Mouse (Mus musculus): ENCODE results near the gene Abca15.

Gene Abca15

GRCm38 (mm10) chr7:120328087-120328793 lies at the start of gene Abca15:
Abca15 (plus strand) TSS chr7:120328670.
- in situ Hi-C loops (cut with MseI, MboI): loop anchor here (5.0 to 25.0 kb wide), 4 partner anchors 83 to 466 kb away; no protein-coding TSS in a partner anchor

- in situ Hi-C loops (cut with MseI, MboI): no loop called here
Measured at GRCm38 (mm10) chr7:120285286-120285685, 43.2 kb upstream of the Abca15 start.

- in situ Hi-C loops (cut with MseI, MboI): no loop called here
Measured at GRCm38 (mm10) chr7:120316086-120316485, 12.4 kb upstream of the Abca15 start.

- in situ Hi-C loops (cut with MseI, MboI): loop anchor here (5.0 to 10.0 kb wide), 3 partner anchors 76 to 198 kb away; no protein-coding TSS in a partner anchor
Measured at GRCm38 (mm10) chr7:120322963-120323362, 5.5 kb upstream of the Abca15 start.

GRCm38 (mm10) chr7:120325911-120326310 lies 2.6 kb upstream of the Abca15 start:
- in situ Hi-C loops (cut with MseI, MboI): loop anchor here (5.0 to 25.0 kb wide), 4 partner anchors 81 to 464 kb away; no protein-coding TSS in a partner anchor

GRCm38 (mm10) chr7:120327220-120328073 lies 1.0 kb upstream of the Abca15 start:
- in situ Hi-C loops (cut with MseI, MboI): loop anchor here (5.0 to 25.0 kb wide), 4 partner anchors 83 to 465 kb away; no protein-coding TSS in a partner anchor

GRCm38 (mm10) chr7:120361159-120361558 lies 32.7 kb downstream of the Abca15 start:
- in situ Hi-C loops (cut with MseI, MboI): no loop called here

GRCm38 (mm10) chr7:120409447-120409846 lies 81.0 kb downstream of the Abca15 start, which contains the start of gene Abca16:
Abca16 (plus strand) TSS chr7:120409647.
- in situ Hi-C loops (cut with MseI, MboI): no loop called here

GRCm38 (mm10) chr7:120412391-120412790 lies 83.9 kb downstream of the Abca15 start:
- in situ Hi-C loops (cut with MseI, MboI): no loop called here

- in situ Hi-C loops (cut with MseI, MboI): no loop called here
Measured at GRCm38 (mm10) chr7:120426625-120427024, 98.2 kb downstream of the Abca15 start.

GRCm38 (mm10) chr7:120431464-120431863 lies 103.0 kb downstream of the Abca15 start:
- in situ Hi-C loops (cut with MseI, MboI): no loop called here
